Mouse (Mus musculus): Measurements from ENCODE around the gene Rubcnl.

GRCm38 (mm10) chr14:74989909-74990308, 25.9 kb upstream of the Rubcnl start:
- TF ChIP-seq CTCF (IDR thresholded peaks at IDR 0.05; ENCODE audit: low read depth, low read length): no peak
- TF ChIP-seq POLR2A (IDR thresholded peaks at IDR 0.05; ENCODE audit: borderline replicate concordance, low read depth, low read length): no peak
